Mouse (Mus musculus): ENCODE results near the gene Gm10964.

DNA sequence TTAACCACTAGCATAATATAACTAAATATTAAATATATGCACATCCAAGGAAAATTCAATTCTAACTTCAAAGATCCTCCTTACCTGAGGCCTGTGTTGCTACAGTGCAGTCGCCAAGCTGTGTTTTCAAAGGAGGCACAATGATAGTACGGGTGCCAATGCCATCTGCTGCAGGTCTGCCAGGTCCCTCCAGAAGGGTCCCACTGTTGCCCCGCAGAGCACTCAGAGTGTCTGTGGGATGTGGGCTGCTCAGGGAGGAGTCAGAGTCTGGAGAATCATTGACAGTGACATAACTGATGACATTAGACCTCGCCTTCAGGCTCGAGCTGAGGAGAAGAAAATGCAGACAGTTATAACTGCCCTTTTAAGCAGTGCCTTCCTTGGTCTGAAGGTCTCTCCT lies 7.5 kb downstream of the Gm10964 start:
- TF ChIP-seq CTCF (IDR thresholded peaks at IDR 0.05; ENCODE audit: low read depth) (no peak), EP300 (optimal IDR thresholded peaks at IDR 0.05) (no peak)
